Comparison of ENCODE assay signal across 11 mouse cellular contexts in the genomic region with DNA sequence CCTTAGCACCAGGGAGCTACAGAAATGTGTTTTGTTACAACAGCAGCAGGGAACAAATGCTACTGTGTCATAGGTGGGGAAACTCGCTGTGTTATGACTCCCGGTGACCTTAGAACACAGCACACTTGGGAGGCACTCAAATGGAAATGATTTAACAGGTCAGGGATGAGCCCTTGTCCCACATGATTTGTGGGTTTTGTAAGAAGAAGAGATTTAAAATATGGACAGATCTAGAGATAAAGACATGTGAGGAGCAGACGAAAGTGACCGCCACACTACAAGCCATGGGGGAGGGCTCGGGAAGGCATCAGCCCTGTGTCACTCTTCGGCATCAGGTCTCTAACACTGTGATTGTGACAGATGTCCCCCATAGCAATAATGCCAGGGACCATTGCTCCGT.
"Had no signal": no experiment of that assay in that cellular context is flagged by ENCODE, and none has a peak within 500 bp of the region (broad histone marks: within the 10 kb centered on the region; RNA-seq: fewer than 3 reads in every experiment).

No protein-coding gene starts in this region.

- H3K4me3 ChIP-seq: limb, embryonic 13.5 days; midbrain, embryonic 13.5 days; myocyte; neural tube, embryonic 15.5 days had no signal

- DNase-seq: kidney, postnatal 4 days; left cerebral cortex, postnatal 4 days; lung, adult 18-20 months; thymus, postnatal 14 days had no signal

- ATAC-seq: midbrain, embryonic 13.5 days had no signal

- H3K9me3 ChIP-seq: limb, embryonic 13.5 days; midbrain, embryonic 13.5 days; neural tube, embryonic 15.5 days had no signal

- H3K9ac ChIP-seq: limb, embryonic 13.5 days; liver, embryonic 14.5 days; midbrain, embryonic 13.5 days; neural tube, embryonic 15.5 days had no signal

- H3K4me2 ChIP-seq: midbrain, embryonic 13.5 days; neural tube, embryonic 15.5 days had no signal

- H3K36me3 ChIP-seq: limb, embryonic 13.5 days; midbrain, embryonic 13.5 days; neural tube, embryonic 15.5 days had no signal

- H3K27ac ChIP-seq: kidney, postnatal 0 days; limb, embryonic 13.5 days; liver, embryonic 14.5 days; midbrain, embryonic 13.5 days; neural tube, embryonic 15.5 days; stomach, postnatal 0 days had no signal

- H3K27me3 ChIP-seq: limb, embryonic 13.5 days; midbrain, embryonic 13.5 days; neural tube, embryonic 15.5 days had no signal
